Mouse (Mus musculus) cortical plate, adult 2 months (tissue): ENCODE measurements around the gene A930017K11Rik.

Experiments used
- CTCF ChIP-seq: fragments of 200-500 bp; IDR thresholded peaks from 2 replicates; pipeline ENCODE4 v1.5.1; 2011; ENCODE audit warnings: mild to moderate bottlenecking, control low read depth, low read length; ENCODE audit not compliant: insufficient read depth; ENCODE audit errors: extremely low read depth
- POLR2A ChIP-seq: fragments of 200-500 bp; IDR thresholded peaks from 2 replicates; pipeline ENCODE4 v1.6.1; 2011; ENCODE audit warnings: mild to moderate bottlenecking, low read length, control low read depth; ENCODE audit not compliant: insufficient read depth; ENCODE audit errors: extremely low read depth

- TF ChIP-seq POLR2A: no peak
- no peak for TF ChIP-seq CTCF
Measured at GRCm38 (mm10) chr17:25919144-25919785, 33.1 kb downstream of the A930017K11Rik start, which contains the start of gene Rab40c.
